Mouse (Mus musculus): Measurements from ENCODE around the gene Vmn1r169. TPM values are rescaled to one million over a fixed set of nuclear protein-coding genes. Genes with fewer than 3 reads are reported as not detected.
"Not testable (repeated sequence)": the region's sequence is repeated elsewhere in the genome, so short reads cannot be mapped to it uniquely, and the experiment has no call there.

Vmn1r169 gene
- not detected in 2 replicates for polyA plus RNA-seq (2015; fragmentation: Nextera tagmentation; extraction: Ambion mirVana)

GRCm38 (mm10) chr7:23575226-23575625, at the start of gene Vmn1r169:
Gene Vmn1r169, plus strand, starts transcription at chr7:23575526.
- WGBS: 65% methylated on average over 1 of the region's 2 CpGs
- not testable (repeated sequence) for H3K27me3 ChIP-seq; H3K4me3 ChIP-seq; H3K4me2 ChIP-seq; H3K4me1 ChIP-seq (replicated peaks); H3K36me3 ChIP-seq; H3K9me3 ChIP-seq; ATAC-seq (ENCODE audit: low FRiP score, low read depth); H3K27ac ChIP-seq (replicated peaks); H3K9ac ChIP-seq

DNA sequence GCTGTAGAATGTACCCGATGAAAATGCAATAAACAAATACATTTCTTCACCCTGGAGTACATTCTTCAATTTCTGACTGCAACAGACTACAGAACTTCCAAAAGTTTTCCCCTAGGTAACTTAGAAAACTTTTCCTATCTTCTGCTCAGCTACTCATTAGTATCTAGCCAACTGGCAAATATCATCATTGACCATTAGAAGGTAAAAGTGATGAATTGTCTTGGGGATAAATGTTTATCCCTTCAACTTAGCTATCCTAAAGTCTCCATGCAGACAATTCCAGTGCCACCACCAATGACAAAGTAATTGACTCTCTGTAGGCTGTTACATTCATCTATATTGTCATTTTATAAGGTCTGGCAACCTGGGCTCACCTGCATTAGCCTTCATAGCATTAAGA, 35.9 kb upstream of the Vmn1r169 start, which contains the start of gene Vmn1r168:
Gene Vmn1r168, plus strand, starts transcription at position 301 of the 400 bp plus-strand sequence.
- H3K27ac ChIP-seq (replicated peaks); H3K27me3 ChIP-seq; H3K9me3 ChIP-seq; H3K9ac ChIP-seq; H3K4me3 ChIP-seq; H3K36me3 ChIP-seq; H3K4me1 ChIP-seq (replicated peaks); ATAC-seq (ENCODE audit: low FRiP score, low read depth); H3K4me2 ChIP-seq: not testable (repeated sequence)
- WGBS: no CpG with 5 or more reads among the region's 1 CpGs

GRCm38 (mm10) chr7:23605875-23606274, 30.5 kb downstream of the Vmn1r169 start, which contains the start of gene Vmn1r170:
Gene Vmn1r170, plus strand, starts transcription at chr7:23606175.
- H3K27me3 ChIP-seq; H3K4me1 ChIP-seq (replicated peaks); H3K9me3 ChIP-seq; H3K36me3 ChIP-seq; H3K4me2 ChIP-seq; H3K4me3 ChIP-seq; ATAC-seq (ENCODE audit: low FRiP score, low read depth); H3K27ac ChIP-seq (replicated peaks); H3K9ac ChIP-seq: not testable (repeated sequence)
- 33% methylated on average over 1 of the region's 1 CpGs for WGBS

Other genes starting within 250 kb of the Vmn1r169 start
- not detected in 2 replicates for gene Nlrp5, start 189.6 kb upstream of the Vmn1r169 start, polyA plus RNA-seq (2015; fragmentation: Nextera tagmentation; extraction: Ambion mirVana)
- not detected in 2 replicates for gene Vmn1r167, start 68.3 kb upstream of the Vmn1r169 start, polyA plus RNA-seq (2015; fragmentation: Nextera tagmentation; extraction: Ambion mirVana)
- not detected in 2 replicates for gene Vmn1r168, start 35.8 kb upstream of the Vmn1r169 start, polyA plus RNA-seq (2015; fragmentation: Nextera tagmentation; extraction: Ambion mirVana)
- gene Vmn1r170, start 30.6 kb downstream of the Vmn1r169 start, polyA plus RNA-seq (2015; fragmentation: Nextera tagmentation; extraction: Ambion mirVana): not detected in 2 replicates
- gene Vmn1r171, start 55.2 kb downstream of the Vmn1r169 start, polyA plus RNA-seq (2015; fragmentation: Nextera tagmentation; extraction: Ambion mirVana): not detected in 2 replicates
- not detected in 2 replicates for gene Vmn1r172, start 82.8 kb downstream of the Vmn1r169 start, polyA plus RNA-seq (2015; fragmentation: Nextera tagmentation; extraction: Ambion mirVana)
- gene Vmn1r173, start 125.2 kb downstream of the Vmn1r169 start, polyA plus RNA-seq (2015; fragmentation: Nextera tagmentation; extraction: Ambion mirVana): not detected in 2 replicates
- gene Vmn1r174, start 176.7 kb downstream of the Vmn1r169 start, polyA plus RNA-seq (2015; fragmentation: Nextera tagmentation; extraction: Ambion mirVana): not detected in 2 replicates
- gene Vmn1r175, start 235.1 kb downstream of the Vmn1r169 start, polyA plus RNA-seq (2015; fragmentation: Nextera tagmentation; extraction: Ambion mirVana): not detected in 2 replicates

Data from hindbrain, embryonic 15.5 days (tissue).